Mouse (Mus musculus) layer of hippocampus, adult 18-20 months (tissue): ENCODE measurements around the gene Fxyd4. TPM values are rescaled to one million over a fixed set of nuclear protein-coding genes. Genes with fewer than 3 reads are reported as not detected.

ENCODE experiments used
- DNase-seq, 2 experiments: peaks; one replicate each; pipeline ENCODE4 v3.0.0; 2022; ENCODE audit warnings: low spot score in 2 of 2
- microRNA-seq, 2 experiments: library from miRNA; unstranded; fragments of <30 nt; microRNA quantifications; one replicate each; pipeline ENCODE4 v1.2.0; 2021
- total RNA-seq, 2 experiments: library from RNA; stranded (reverse); gene quantifications; 2 replicates each; pipeline ENCODE4 v1.2.3; 2021

Gene Fxyd4
- total RNA-seq, 2 experiments from 2014 or later: not detected

DNA sequence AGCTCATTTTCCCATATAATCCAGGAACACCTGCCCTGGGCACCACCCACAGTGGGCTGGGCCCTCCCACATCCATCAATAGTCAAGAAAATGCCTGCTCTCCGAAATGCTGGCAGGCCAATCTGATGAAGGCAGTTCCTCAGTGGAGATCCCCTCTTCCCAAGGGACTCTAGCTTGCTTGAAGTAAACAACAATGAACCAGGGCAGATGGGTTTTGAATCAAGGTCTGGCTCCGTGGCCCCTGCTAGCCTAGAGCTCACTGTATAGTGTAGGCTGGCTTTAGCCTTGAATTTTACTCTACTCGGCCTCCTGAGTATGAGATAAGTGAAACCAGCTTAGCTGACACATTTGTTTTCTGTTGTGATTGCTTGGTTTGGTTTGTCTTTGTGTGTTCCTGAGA, 45.1 kb downstream of the Fxyd4 start:
- no peak for DNase-seq

- DNase-seq: no peak
Observed at GRCm38 (mm10) chr6:117891369-117892160, 45.9 kb downstream of the Fxyd4 start.

DNA sequence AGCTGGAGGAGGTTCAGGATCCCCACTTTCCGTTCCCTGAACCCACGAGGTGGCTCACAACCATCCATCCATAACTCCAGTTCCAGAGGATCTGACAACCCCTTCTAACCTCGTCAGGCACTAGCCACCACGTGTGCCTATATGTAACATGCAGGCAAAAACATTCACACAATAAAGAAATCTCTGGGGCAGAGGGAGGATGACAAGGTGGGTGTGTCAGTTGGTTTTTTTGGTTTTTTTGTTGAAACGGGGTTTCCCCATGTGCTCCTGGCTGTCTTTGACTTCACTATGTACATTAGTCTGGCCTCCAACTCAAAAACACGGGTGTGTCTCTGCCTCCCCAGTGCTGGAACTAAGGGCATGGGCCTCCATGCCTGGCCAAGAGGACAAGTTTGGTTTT, 47.2 kb downstream of the Fxyd4 start:
- DNase-seq: no peak

GRCm38 (mm10) chr6:117888642-117889096, 48.8 kb downstream of the Fxyd4 start:
- DNase-seq: no peak

DNA sequence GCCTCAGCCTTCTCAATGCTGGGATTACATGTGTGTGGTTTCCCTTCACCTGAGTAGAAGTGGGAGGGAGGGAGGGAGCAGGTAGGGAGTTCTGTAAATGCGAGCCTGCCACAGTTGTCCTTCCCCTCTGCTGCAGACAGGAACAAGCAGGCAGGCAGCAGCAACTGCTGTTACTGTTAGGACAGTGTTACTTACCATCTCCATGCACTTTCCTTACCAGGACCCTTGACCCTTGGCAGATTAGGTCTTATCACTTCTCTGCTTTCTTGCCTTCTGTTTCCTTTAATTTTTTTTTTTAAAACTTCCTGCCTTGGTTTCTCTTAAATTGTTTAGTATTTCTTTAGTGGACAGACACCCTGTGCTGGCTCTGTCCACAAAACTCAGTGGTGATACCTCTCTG, 49.5 kb downstream of the Fxyd4 start:
- DNase-seq: no peak

- DNase-seq: no peak
Observed at GRCm38 (mm10) chr6:117885943-117886342, 51.5 kb downstream of the Fxyd4 start.

Small RNAs within 50 kb of the gene (microRNA-seq; reads per million reads assigned to microRNA genes)
- gene Gm25535: 0 reads per million in 2 experiments

Other genes starting within 250 kb of the Fxyd4 start
- gene Zfp637, start 96.5 kb downstream of the Fxyd4 start, total RNA-seq: 10 to 100 TPM; 41.3 to 47.9 TPM
- 10 to 100 TPM; 38.4 to 41.0 TPM for gene Zfp239, start 75.6 kb downstream of the Fxyd4 start, total RNA-seq
- gene Hnrnpf, start 37.4 kb downstream of the Fxyd4 start, total RNA-seq: 100 to 1,000 TPM; 127 to 139 TPM
- 100 to 1,000 TPM; 235 to 240 TPM for gene Rasgef1a, start 73.7 kb upstream of the Fxyd4 start, total RNA-seq
- gene Csgalnact2, start 201.4 kb upstream of the Fxyd4 start, total RNA-seq: 10 to 100 TPM; 11.0 to 12.7 TPM